Mouse (Mus musculus) spleen, adult 2 months (tissue): ENCODE measurements around the gene Vldlr.

Experiments
- CTCF ChIP-seq: fragments of 200-500 bp; IDR thresholded peaks from 2 replicates; pipeline ENCODE4 v1.5.1; 2011; ENCODE audit warnings: mild to moderate bottlenecking, inconsistent platforms; ENCODE audit not compliant: insufficient read depth, insufficient read length, insufficient replicate concordance; ENCODE audit errors: extremely low read depth
- POLR2A ChIP-seq: fragments of 200-500 bp; IDR thresholded peaks from 2 replicates; pipeline ENCODE4 v1.6.1; 2011; ENCODE audit warnings: low read depth, low read length, inconsistent platforms

DNA sequence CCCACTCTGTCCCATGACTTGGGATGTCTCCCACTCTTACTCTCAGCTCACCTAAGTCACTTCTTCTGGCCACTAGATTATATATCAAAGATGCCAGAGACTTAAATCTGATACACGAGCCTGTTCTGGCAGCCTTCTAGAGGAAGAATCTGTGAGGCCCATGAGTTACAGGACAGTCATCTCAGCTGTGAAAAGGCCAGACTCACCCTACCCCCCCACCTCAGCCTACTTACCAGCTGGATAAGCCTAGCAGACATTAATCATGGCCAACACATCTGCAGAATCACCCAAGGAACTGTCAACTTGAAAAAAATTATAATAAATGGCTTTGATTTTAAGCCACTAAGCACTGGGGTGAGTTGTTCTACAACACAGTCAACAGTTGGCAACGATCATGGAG lies 42.4 kb upstream of the Vldlr start:
- TF ChIP-seq CTCF (no peak), POLR2A (no peak)
